Mouse (Mus musculus) neutrophil, adult 5-6 weeks (primary cell): Measurements from ENCODE around the gene Clk4. TPM values are rescaled to one million over a fixed set of nuclear protein-coding genes. Genes with fewer than 3 reads are reported as not detected.

Experiments used
- ATAC-seq: fragments of 151-379, 151-347 bp; 2 replicates; pipeline ENCODE4 v1.8.0; 2017; ENCODE audit warnings: mild to moderate bottlenecking, moderate TSS enrichment; ENCODE audit not compliant: insufficient number of reproducible peaks, poor library complexity, low FRiP score, severe bottlenecking; ENCODE audit errors: extremely low read depth
- total RNA-seq: library from RNA; stranded (forward); fragments of 200-1000 nt; gene quantifications from 2 replicates; pipeline ENCODE4 v1.2.3, GENCODE M21; 2017

Clk4 gene
- total RNA-seq, 1 experiment from 2014 or later: 438 TPM

DNA sequence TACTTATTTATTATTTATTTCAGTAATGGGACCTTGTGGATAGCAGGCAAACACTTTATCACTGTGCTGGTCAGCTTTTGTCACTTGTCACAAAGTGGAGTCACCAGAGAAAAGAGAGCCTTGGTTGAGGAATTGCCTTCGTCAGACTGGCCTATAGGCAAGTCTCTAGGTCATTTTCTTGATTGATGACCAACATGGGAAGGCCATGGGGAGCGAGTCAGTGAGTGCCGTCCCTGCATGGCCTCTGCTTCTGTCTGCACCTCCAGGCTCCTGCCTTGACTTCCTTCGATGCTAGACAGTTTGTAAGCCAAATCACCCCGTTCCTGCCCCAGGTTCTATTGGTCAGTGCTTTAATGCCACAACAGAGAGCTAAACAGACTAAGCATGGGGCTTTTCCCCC lies 40.9 kb downstream of the Clk4 start:
- no peak for ATAC-seq

GRCm38 (mm10) chr11:51303981-51304553 lies 42.5 kb downstream of the Clk4 start:
- no peak for ATAC-seq

DNA sequence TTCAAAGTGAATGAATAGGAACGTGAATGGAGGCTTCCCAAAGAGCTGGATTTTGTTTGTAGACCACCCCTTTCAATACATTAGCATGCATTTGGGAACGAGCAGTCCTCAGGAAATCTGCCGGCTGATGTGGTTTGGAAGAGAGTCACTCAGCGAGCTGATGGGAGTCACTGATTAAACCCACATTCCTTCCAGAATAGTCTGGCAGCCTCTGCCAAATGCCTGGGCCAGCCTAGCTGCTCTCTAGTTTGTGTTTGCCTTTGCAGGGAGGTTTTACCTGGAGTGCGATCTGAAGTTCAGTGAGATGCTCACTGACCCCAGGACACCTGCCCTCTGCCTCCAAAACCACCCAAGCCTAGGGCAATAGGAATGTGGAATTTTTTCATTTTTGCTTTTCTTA lies 46.8 kb downstream of the Clk4 start:
- ATAC-seq: no peak

DNA sequence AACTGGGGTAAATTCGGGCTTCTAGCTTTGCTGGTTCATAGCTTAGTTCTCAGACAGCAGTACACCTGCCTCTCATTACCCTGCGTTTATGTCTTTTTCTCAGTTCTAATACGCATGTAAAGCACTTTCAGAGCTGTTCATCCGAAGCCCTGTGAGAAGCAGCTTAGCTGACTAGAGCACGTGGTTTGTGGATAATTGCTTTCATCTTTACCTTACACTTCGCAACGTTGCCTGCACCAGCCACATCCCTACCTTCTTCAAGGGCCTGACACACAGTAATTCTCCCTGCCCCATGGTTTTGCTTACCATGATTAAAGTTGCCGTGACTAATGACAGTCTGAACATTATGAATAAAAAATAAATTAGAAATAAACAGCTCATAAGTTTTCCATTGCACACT lies 50.3 kb downstream of the Clk4 start:
- ATAC-seq: no peak

DNA sequence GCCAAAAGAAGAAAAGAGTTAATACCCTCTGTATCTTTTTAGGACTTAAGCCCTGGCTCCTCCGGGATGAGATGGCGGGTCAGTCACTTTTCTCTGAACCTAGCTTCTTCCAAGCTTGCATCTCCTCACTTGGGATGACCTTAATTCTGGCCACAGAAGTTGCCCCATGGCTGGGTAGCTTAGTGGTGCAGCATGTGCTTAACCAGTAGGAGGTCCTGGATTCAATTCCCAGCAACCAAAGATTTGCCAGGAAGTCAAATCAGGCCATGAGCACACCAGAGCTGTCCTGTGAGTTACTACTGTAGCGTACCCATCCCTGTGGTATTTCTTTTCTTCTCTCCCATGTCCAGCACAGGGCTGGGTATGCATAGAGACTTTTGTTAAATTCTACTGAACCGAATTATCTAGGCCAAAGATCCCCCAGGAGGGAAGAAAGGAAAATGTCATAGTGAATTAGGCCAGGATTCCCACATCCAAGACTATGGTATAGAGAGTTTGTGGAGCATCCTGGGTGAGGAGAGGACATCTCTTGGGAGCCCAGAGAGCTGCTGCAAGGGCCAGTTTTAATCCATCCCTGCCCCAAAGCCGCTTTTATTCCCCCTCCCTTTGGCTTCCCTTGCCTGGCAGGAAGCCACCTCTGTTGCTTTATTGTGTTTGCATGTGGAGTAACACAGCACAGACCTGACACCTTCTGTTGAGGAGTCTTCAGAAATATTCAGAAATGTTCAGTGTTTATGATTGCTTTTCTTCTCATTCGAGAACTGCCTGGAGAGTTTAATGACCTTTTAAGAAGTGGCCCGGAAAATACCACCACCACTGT lies 54.7 kb downstream of the Clk4 start:
- ATAC-seq: no peak

DNA sequence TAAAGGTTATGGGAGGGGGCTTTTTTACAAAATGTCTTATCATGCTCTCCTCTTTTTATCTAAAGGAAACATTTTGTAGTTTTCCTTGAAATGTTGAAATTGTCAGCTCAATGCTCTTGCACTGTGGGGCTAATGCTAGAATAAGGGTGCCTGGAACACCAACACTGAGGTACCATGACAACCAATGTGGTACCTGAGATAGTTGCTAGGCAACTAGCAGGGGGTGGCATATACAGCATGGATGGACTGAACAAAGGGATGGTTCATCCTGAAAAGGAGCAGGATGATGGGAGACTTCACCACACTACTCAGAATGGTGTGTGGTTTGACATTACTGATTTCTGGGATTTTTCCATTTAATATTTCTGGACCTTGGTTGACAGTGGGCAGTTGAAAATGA lies 59.1 kb downstream of the Clk4 start:
- no peak for ATAC-seq

DNA sequence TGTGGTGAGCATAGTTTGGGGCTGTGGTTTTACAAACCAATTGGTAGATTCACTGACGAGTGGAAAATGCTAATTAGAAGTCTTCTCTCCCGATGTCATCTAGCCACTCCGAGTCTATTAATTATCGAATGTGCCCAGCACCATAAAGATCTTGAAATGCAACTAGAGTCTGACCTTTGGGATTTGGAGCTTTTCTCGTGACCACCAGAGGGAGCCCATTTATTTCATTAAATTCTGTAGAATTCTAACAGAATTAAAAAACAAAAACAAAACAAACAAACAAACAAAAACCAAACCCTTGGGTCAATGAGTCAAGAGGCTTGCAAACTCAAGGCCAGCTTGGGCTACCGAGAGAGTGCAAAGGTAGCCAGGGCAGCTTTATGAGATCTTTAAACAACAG lies 65.4 kb downstream of the Clk4 start:
- no peak for ATAC-seq

- no peak for ATAC-seq
Observed at GRCm38 (mm10) chr11:51328387-51328942, 66.9 kb downstream of the Clk4 start.

- ATAC-seq: no peak
Observed at GRCm38 (mm10) chr11:51329837-51330714, 68.5 kb downstream of the Clk4 start.

Other genes with a start within 250 kb of the Clk4 start
- not detected in 2 replicates for gene Olfr54, start 247.5 kb upstream of the Clk4 start, total RNA-seq
- gene Olfr1375, start 213.6 kb upstream of the Clk4 start, total RNA-seq: not detected in 2 replicates
- not detected in 2 replicates for gene Zfp354a, start 202.5 kb upstream of the Clk4 start, total RNA-seq
- not detected in 2 replicates for gene Gm12569, start 41.3 kb upstream of the Clk4 start, total RNA-seq
- gene BC049762, start 1.3 kb downstream of the Clk4 start, total RNA-seq: not detected in 2 replicates
- gene Col23a1, start 28.2 kb downstream of the Clk4 start, total RNA-seq: 0.81 and 0.86 TPM in 2 replicates